Mouse (Mus musculus) ZHBTc4 (cell line): ENCODE data around the gene Zfp423.
A peak's percentile ranks its signal among the peaks of the same experiment; 100 is the strongest.

Experiments
- DNase-seq: peaks from one replicate; pipeline ENCODE4 v3.0.0-alpha.2; 2011; ENCODE audit warnings: low read depth, low spot score

Zfp423 gene

GRCm38 (mm10) chr8:87837266-87837665 lies 122.1 kb downstream of the Zfp423 start:
- no peak for DNase-seq

DNA sequence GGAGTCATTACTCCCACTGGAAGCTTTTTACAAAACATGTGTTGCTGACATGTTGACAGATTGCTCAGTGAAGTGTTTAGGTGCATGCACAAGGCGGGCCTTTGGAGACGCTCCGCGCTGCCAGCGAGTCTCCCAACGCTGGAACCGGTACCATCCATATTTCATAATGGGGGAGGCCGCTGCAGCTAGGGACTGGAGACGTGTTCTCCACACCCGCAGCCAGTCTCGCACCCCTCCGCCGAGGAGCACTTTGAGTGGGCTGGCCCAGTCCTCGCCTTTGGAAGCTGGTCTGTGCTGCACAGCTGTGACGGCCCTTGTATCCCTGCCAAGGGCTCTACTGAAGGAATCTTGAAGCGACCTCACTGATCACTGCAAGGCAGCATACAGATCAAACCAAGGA lies 122.5 kb downstream of the Zfp423 start:
- DNase-seq: peak; percentile 50

- no peak for DNase-seq
Observed at GRCm38 (mm10) chr8:87835924-87836323, 123.5 kb downstream of the Zfp423 start.

DNA sequence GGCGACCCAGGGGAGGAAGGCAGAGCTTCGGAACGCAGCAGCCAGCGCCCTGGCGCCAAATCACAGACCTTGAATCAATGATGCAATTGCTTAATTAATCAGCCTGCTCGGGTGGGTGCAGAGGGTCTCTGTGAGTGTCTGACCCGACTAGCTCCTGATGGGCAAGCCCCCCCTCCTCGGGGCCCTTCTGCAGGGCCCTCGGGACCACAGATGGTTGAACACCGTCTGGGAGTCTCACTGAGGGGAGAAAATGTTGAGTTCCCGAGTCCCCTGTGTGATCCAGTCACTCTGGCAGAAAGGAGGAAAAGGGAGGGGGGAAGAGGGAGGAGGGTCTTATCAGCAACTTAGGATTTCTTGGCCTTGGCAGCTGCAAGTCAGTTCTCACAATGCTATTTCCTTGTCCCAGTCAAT lies 124.0 kb downstream of the Zfp423 start:
- no peak for DNase-seq

- DNase-seq: no peak
Observed at GRCm38 (mm10) chr8:87834656-87835055, 124.7 kb downstream of the Zfp423 start.

GRCm38 (mm10) chr8:87833841-87834620 lies 125.4 kb downstream of the Zfp423 start:
- DNase-seq: no peak

DNA sequence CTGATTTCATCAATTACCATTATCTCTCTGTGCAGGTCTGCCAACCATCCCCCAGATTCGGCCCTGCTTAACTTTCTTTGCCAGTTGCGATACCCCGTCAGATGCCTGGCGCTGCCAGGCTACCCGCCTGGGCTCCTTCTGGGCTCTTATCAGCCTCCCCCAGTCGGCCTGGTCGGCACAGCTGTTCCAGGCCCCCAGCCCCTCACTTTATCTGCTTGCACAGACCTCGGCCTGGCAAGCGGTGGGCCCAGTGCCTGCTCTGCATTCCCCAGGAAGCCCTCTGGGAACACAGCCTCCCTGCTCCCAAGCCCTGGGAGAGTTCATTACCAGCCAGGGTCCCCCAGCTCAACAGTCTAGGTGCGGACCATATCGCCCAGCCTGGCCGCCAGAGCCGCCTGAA lies 126.1 kb downstream of the Zfp423 start:
- peak; percentile 23 for DNase-seq

- DNase-seq: no peak
Observed at GRCm38 (mm10) chr8:87832381-87833325, 126.7 kb downstream of the Zfp423 start.

DNA sequence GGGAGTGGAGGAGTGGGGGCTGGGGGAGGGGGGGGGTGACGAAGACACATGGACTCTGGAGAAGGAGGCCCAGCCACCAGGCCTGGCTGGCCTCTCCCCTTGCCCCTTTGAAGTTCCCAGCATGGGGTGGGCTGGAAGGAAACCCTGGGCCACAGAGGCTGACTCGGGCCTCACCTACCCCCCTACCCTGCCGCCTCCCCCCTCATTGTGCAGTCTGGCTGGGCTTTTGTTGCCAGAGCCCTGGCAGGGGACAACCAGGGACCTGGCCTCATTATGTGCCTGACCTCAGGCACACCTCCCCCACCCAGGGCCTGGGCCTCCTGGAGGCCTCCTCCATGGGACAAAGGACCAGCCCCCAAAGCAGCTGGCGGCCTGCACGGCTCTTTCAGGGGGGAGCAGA lies 127.8 kb downstream of the Zfp423 start:
- peak; percentile 55 for DNase-seq

GRCm38 (mm10) chr8:87831116-87831515 lies 128.3 kb downstream of the Zfp423 start:
- peak; percentile 69 for DNase-seq

- peak; percentile 76 for DNase-seq
Observed at GRCm38 (mm10) chr8:87830200-87830599, 129.2 kb downstream of the Zfp423 start.

DNA sequence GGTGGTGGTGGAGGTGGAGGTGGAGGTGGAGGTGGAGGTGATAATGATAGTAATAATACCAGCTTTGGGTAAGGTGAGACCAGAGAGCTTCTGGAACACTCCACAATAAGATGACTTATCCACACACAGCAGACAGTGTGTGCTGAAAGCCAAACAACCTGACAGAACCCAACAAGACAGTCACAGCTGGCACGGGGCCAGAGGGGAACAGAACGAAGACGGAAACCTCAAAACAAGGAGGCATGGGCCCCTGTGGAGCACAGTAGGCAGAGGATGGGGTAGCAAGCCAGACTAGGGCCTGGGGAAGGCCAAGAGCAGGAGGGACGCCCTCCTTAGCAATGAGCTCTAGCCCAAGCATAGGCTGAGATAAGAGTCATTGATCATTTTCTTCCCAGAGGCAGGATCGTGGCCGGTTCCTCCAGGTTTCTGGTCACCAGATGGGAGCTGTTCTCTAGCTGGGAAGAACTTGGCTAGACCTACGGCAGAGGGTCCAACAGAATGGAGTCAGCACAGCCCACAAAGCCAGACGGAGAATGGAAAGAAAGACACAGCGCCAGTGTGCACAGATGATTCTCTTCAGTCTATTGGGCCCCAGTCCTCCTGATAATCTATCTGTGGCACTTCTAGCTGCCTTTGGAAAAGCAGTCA lies 133.3 kb downstream of the Zfp423 start:
- DNase-seq: no peak

DNA sequence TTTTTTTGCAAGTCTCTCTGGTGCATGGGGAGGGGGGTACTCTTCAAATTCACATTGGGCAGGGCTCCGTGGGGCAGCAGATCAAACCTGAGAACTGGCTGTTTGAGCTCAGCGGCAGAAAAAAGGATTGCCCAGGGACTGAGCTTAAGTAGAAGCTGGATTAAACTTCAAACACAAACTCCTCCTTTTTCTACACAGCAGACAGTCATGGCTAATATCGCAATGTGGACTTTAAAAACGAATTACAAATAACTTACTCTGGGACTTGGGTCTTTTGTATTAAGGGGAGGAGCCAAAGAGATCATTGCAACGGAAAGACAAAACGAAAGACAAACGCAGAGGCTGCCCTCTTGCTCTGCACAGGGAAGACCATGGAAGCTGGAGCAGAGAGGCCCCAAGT lies 136.2 kb downstream of the Zfp423 start:
- DNase-seq: no peak

GRCm38 (mm10) chr8:87822690-87823089 lies 136.7 kb downstream of the Zfp423 start:
- no peak for DNase-seq

- no peak for DNase-seq
Observed at GRCm38 (mm10) chr8:87822175-87822574, 137.2 kb downstream of the Zfp423 start.

GRCm38 (mm10) chr8:87821655-87822054 lies 137.7 kb downstream of the Zfp423 start:
- DNase-seq: no peak

DNA sequence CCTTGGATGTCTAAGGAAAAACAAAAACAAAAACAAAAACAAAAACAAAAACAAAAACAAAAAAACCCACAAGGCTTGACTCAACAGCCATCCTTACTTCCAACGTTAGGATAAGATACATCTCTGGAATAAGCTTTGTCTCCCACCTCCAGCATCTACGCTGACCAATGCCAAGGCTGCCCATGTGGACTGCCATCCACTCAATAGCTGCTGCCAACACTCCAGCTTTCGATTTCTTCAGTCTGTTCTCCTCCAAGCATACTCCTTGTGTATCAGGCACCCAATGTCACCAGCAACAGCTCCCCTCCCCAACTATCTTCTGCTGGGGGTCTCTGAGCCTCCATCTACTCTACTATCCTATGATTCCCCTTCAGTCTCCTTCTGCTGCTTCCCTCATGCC lies 140.1 kb downstream of the Zfp423 start:
- no peak for DNase-seq

GRCm38 (mm10) chr8:87818506-87818905 lies 140.9 kb downstream of the Zfp423 start:
- no peak for DNase-seq

GRCm38 (mm10) chr8:87816141-87816540 lies 143.3 kb downstream of the Zfp423 start:
- DNase-seq: no peak

DNA sequence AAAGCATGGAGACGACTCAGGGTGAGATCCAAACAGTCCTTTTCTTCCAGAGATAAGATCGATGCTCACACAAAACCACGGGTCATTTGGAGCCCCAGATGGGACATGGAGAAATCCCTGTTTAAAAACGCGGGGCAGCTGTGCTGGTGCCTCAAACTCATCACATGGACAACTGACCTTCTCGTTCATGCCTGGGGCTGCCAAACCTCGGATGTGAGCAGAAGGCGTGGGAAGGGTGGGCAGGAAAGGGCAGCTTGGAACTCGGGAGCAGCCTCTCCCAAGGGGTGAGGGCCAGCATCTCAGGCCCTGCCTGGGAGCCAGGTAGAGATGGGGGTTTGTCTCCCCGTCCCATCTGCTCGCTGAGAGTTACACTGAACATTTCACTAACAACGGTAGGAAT lies 146.7 kb downstream of the Zfp423 start:
- DNase-seq: no peak

GRCm38 (mm10) chr8:87812069-87812449 lies 147.3 kb downstream of the Zfp423 start:
- DNase-seq: no peak

GRCm38 (mm10) chr8:87811399-87812068 lies 147.9 kb downstream of the Zfp423 start:
- no peak for DNase-seq
